Comparison of ENCODE assay signal across 8 mouse cellular contexts in the genomic region with DNA sequence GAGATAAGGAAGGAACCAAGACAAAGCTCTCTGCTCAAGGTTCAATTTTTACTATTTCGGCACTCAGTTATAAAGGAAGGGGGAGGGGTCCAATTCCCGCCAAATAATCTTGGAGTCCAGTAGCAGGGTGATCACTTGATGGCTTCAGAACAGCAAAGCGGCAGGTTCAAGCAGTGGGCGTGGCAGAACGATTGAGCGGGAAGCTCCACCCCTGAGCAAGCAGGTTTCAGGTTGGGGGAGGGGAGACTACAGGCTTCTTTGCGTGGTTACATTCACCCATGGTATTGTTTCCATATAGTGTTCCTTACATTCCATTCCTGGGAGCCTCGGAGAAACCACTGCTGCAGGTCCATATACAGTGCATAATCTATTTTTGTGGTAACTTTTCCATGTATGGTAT. TPM values are rescaled to one million over a fixed set of nuclear protein-coding genes. Genes with fewer than 3 reads are reported as not detected.
DNase-seq lines count a peak whose midpoint lies in the region; ATAC-seq and TF ChIP-seq lines count a peak whose summit lies in the region.
"Not testable (repeated sequence)": the region's sequence is repeated elsewhere in the genome, so short reads cannot be mapped to it uniquely, and the experiment has no call there.

No protein-coding gene starts in this region.

- 21% methylated on average over 8 of the region's 8 CpGs for WGBS in embryonic facial prominence, embryonic 12.5 days
- 22% methylated on average over 8 of the region's 8 CpGs for WGBS in heart, embryonic 10.5 days
- whole genome bisulfite sequencing in limb, embryonic 11.5 days = 26% methylated on average over 8 of the region's 8 CpGs
- WGBS in liver, postnatal 0 days (ENCODE audit: insufficient replicate concordance) = 17% methylated on average over 8 of the region's 8 CpGs
- 25% methylated on average over 8 of the region's 8 CpGs for WGBS in midbrain, postnatal 0 days

- H3K4me3 ChIP-seq in E14TG2a.4 (replicated peaks; ENCODE audit: low read length) = peak overlapping the region; percentile 37; the same call in 1 of the 2 replicates
- 0 out of 2 replicates have a peak overlapping the region, but pooled peaks have one; percentile 20 for H3K4me3 ChIP-seq in embryonic facial prominence, embryonic 12.5 days
- 0 out of 2 replicates have a peak overlapping the region, but pooled peaks have one; percentile 29 for H3K4me3 ChIP-seq in heart, embryonic 10.5 days
- not testable (repeated sequence) for H3K4me3 ChIP-seq in limb, embryonic 11.5 days (ENCODE audit: low read depth, low read length); liver, postnatal 0 days (ENCODE audit: low read depth, low read length)
- 0 out of 2 replicates have a peak overlapping the region, but pooled peaks have one; percentile 14 for H3K4me3 ChIP-seq in midbrain, postnatal 0 days (ENCODE audit: low read depth, low read length)

- TF ChIP-seq EP300 in liver, postnatal 0 days (IDR thresholded peaks at IDR 0.05; ENCODE audit: low read depth) = not testable (repeated sequence)

- H3K9ac ChIP-seq in embryonic facial prominence, embryonic 12.5 days; limb, embryonic 11.5 days (ENCODE audit: low read length); liver, postnatal 0 days (replicated peaks); midbrain, postnatal 0 days (replicated peaks; ENCODE audit: low read length, poor library complexity, severe bottlenecking): not testable (repeated sequence)

- not testable (repeated sequence) for DNase-seq in heart, embryonic 10.5 days (ENCODE audit: low spot score); liver, postnatal 0 days; midbrain, postnatal 0 days (ENCODE audit: low spot score)
- DNase-seq in induced T-regulatory cell, adult 2 months (ENCODE audit: low read depth) = peak; percentile 27
- DNase-seq in limb, embryonic 11.5 days (ENCODE audit: low spot score) = peak; percentile 25
- DNase-seq in thymus, postnatal 4 days = peak; percentile 19

- H3K4me2 ChIP-seq in embryonic facial prominence, embryonic 12.5 days (replicated peaks) = peak overlapping the region; percentile 43
- H3K4me2 ChIP-seq in limb, embryonic 11.5 days (ENCODE audit: low read depth, severe bottlenecking) = 0 out of 2 replicates have a peak overlapping the region, but pooled peaks have one; percentile 10
- H3K4me2 ChIP-seq in liver, postnatal 0 days (ENCODE audit: low read depth, low read length) = 0 out of 2 replicates have a peak overlapping the region, but pooled peaks have one; percentile 22
- H3K4me2 ChIP-seq in midbrain, postnatal 0 days (ENCODE audit: low read depth, low read length, poor library complexity, severe bottlenecking) = peak overlapping the region; percentile 12

- not testable (repeated sequence) for ATAC-seq in embryonic facial prominence, embryonic 12.5 days (ENCODE audit: insufficient number of reproducible peaks, insufficient read depth, low FRiP score, low TSS enrichment); limb, embryonic 11.5 days (ENCODE audit: insufficient number of reproducible peaks, low FRiP score, low TSS enrichment, low read depth); liver, postnatal 0 days; midbrain, postnatal 0 days (ENCODE audit: low FRiP score)

- H3K27ac ChIP-seq in embryonic facial prominence, embryonic 12.5 days; heart, embryonic 10.5 days; limb, embryonic 11.5 days (replicated peaks; ENCODE audit: low read depth, low read length); liver, postnatal 0 days (ENCODE audit: low read depth); midbrain, postnatal 0 days (ENCODE audit: low read depth, low read length): not testable (repeated sequence)

- H3K36me3 ChIP-seq in E14TG2a.4 (ENCODE audit: insufficient read depth, low read length); embryonic facial prominence, embryonic 12.5 days; heart, embryonic 10.5 days; limb, embryonic 11.5 days (ENCODE audit: control insufficient read depth, insufficient read depth, low read length); liver, postnatal 0 days (replicated peaks; ENCODE audit: insufficient read depth, low read length); midbrain, postnatal 0 days (ENCODE audit: insufficient read depth, low read length): not testable (repeated sequence)

- H3K27me3 ChIP-seq in E14TG2a.4 (ENCODE audit: insufficient read depth, low read length); embryonic facial prominence, embryonic 12.5 days; heart, embryonic 10.5 days (ENCODE audit: insufficient read depth, poor library complexity, severe bottlenecking); limb, embryonic 11.5 days (ENCODE audit: control insufficient read depth, insufficient read depth, low read length); liver, postnatal 0 days (ENCODE audit: insufficient read depth, low read length); midbrain, postnatal 0 days (ENCODE audit: insufficient read depth, low read length): not testable (repeated sequence)

- peaks cover 20% of the 10 kb centered on the region for H3K4me1 ChIP-seq in E14TG2a.4 (replicated peaks; ENCODE audit: low read depth, low read length)
- not testable (repeated sequence) for H3K4me1 ChIP-seq in embryonic facial prominence, embryonic 12.5 days; heart, embryonic 10.5 days; limb, embryonic 11.5 days (ENCODE audit: control insufficient read depth, insufficient read depth, low read length); liver, postnatal 0 days (ENCODE audit: insufficient read depth); midbrain, postnatal 0 days (ENCODE audit: insufficient read depth, low read length)

- not testable (repeated sequence) for TF ChIP-seq CTCF in E14TG2a.4 (conservative IDR thresholded peaks at IDR 0.05; ENCODE audit: low read length); liver, postnatal 0 days (IDR thresholded peaks at IDR 0.05; ENCODE audit: low read depth); midbrain, postnatal 0 days (IDR thresholded peaks at IDR 0.05)

- H3K9me3 ChIP-seq in E14TG2a.4 (ENCODE audit: low read length); embryonic facial prominence, embryonic 12.5 days; heart, embryonic 10.5 days; limb, embryonic 11.5 days (ENCODE audit: control insufficient read depth, low read length); liver, postnatal 0 days (ENCODE audit: low read length); midbrain, postnatal 0 days (ENCODE audit: low read length): not testable (repeated sequence)

RNA-seq across cellular contexts. Expression of gene Papolg, which starts 33.1 kb away (rescaled TPM):
- 21.3 and 22.8 TPM in 2 replicates for polyA plus RNA-seq in embryonic facial prominence, embryonic 12.5 days (2016; fragmentation: Nextera tagmentation; extraction: Ambion mirVana)
- polyA plus RNA-seq in heart, embryonic 10.5 days (2016; fragmentation: Nextera tagmentation; extraction: Ambion mirVana) = 11.9 and 13.6 TPM in 2 replicates
- polyA plus RNA-seq in limb, embryonic 11.5 days (2014; fragmentation: Nextera tagmentation; extraction: Ambion mirVana) = 25.5 and 25.7 TPM in 2 replicates
- 2.3 and 2.5 TPM in 2 replicates for polyA plus RNA-seq in liver, postnatal 0 days (2015; fragmentation: Nextera tagmentation; extraction: Ambion mirVana)
- 16.2 and 23.9 TPM in 2 replicates for total RNA-seq in midbrain, postnatal 0 days (2014; rRNA removed)
- polyA plus RNA-seq in midbrain, postnatal 0 days (2015; fragmentation: Nextera tagmentation; extraction: Ambion mirVana) = 9.4 and 10.2 TPM in 2 replicates
